Mouse (Mus musculus) olfactory bulb, adult 2 months (tissue): ENCODE results near the gene Fam19a2.

Experiments
- CTCF ChIP-seq: fragments of 200-500 bp; IDR thresholded peaks from 2 replicates; pipeline ENCODE4 v1.5.1; 2012; ENCODE audit warnings: low read depth, mild to moderate bottlenecking, low read length, moderate library complexity; ENCODE audit not compliant: insufficient read depth
- POLR2A ChIP-seq: fragments of 200-500 bp; IDR thresholded peaks from 2 replicates; pipeline ENCODE4 v1.6.1; 2012; ENCODE audit warnings: mild to moderate bottlenecking, low read depth, low read length, moderate library complexity; ENCODE audit not compliant: insufficient read depth

DNA sequence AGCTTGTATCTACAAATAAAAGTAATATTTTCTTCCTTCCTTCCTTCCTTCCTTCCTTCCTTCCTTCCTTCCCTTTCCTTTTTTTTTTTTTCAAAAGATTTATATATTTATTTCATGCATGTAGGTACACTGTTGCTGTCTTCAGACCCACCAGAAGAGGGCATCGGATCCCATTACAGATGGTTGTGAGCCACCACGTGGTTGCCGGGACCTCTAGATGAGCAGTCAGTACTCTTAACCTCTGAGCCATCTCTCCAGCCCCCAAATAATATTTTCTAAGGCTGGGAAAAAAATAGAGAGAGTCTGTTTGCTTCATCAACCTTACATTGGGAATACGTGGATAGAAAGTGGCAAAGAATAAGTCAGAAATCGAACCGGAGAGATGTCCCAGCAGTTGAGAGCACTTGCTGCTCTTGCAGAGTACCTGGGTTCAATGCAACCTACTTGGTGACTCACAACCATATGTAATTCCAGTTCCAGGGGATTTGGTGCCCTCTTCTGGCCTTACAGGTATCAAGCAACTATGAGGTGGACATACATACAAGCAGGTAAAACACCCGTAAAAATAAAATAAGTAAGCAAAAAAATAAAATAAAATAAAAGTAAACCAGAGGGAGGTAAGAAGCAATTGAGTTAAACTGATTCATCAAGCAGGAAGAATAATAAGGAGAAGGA lies 8.0 kb upstream of the Fam19a2 start:
- no peak for TF ChIP-seq CTCF
- TF ChIP-seq POLR2A: no peak
